Comparison of ENCODE assay signal across 8 mouse cellular contexts in the genomic region with DNA sequence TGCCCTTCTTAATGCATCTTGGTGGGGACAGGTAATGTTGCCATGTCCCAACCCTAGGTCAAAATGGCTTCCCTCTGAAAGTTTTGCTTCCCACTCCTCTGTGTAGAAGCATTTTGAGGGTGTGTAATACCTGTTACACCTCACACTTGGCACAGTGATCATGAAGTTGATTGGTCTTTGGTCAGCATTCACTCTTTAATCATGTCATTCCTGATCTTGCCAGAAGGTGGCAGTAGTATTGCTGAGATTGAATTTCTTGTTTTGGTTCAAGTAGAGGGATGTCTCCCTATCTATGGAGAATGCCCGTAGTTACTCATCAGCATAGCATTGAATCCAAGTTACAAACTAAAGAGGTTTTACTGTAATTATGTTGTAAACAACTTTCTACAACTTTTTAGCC.
DNase-seq lines count a peak whose midpoint lies in the region; ATAC-seq and TF ChIP-seq lines count a peak whose summit lies in the region.

No protein-coding gene starts in this region.

- H3K4me3 ChIP-seq in embryonic facial prominence, embryonic 11.5 days (ENCODE audit: low read depth, low read length): no peak overlapping the region
- H3K4me3 ChIP-seq in embryonic facial prominence, embryonic 10.5 days: no peak overlapping the region
- H3K4me3 ChIP-seq in liver, embryonic 14.5 days (ENCODE audit: insufficient read depth in 1 of 2, low read depth in 2 of 2, low read length in 2 of 2): no peak overlapping the region
- H3K4me3 ChIP-seq in liver, embryonic 11.5 days (ENCODE audit: low read depth, low read length): no peak overlapping the region

- H3K9me3 ChIP-seq in embryonic facial prominence, embryonic 11.5 days (replicated peaks; ENCODE audit: control insufficient read depth, low read length): no peaks in the 10 kb centered on the region
- no peaks in the 10 kb centered on the region for H3K9me3 ChIP-seq in embryonic facial prominence, embryonic 10.5 days
- no peaks in the 10 kb centered on the region for H3K9me3 ChIP-seq in liver, embryonic 14.5 days (ENCODE audit: control insufficient read depth, low read length)
- H3K9me3 ChIP-seq in liver, embryonic 11.5 days (ENCODE audit: control insufficient read depth, low read length): no peaks in the 10 kb centered on the region

- TF ChIP-seq CTCF in liver, embryonic 14.5 days (IDR thresholded peaks at IDR 0.05; ENCODE audit: low read depth): peak; percentile 63

- no peak overlapping the region for H3K4me2 ChIP-seq in embryonic facial prominence, embryonic 11.5 days (ENCODE audit: low read depth, low read length)
- no peak overlapping the region for H3K4me2 ChIP-seq in liver, embryonic 14.5 days (ENCODE audit: low read depth)
- H3K4me2 ChIP-seq in liver, embryonic 11.5 days: no peak overlapping the region

- H3K36me3 ChIP-seq in embryonic facial prominence, embryonic 11.5 days (replicated peaks; ENCODE audit: control insufficient read depth, insufficient read depth, low read depth, low read length): no peaks in the 10 kb centered on the region
- H3K36me3 ChIP-seq in embryonic facial prominence, embryonic 10.5 days (replicated peaks): no peaks in the 10 kb centered on the region
- H3K36me3 ChIP-seq in liver, embryonic 14.5 days (replicated peaks; ENCODE audit: control insufficient read depth, insufficient read depth, low read depth): no peaks in the 10 kb centered on the region
- H3K36me3 ChIP-seq in liver, embryonic 11.5 days (ENCODE audit: control insufficient read depth, insufficient read depth, low read length): no peaks in the 10 kb centered on the region

- H3K27me3 ChIP-seq in embryonic facial prominence, embryonic 11.5 days (ENCODE audit: control insufficient read depth, insufficient read depth, low read length): no peaks in the 10 kb centered on the region
- no peaks in the 10 kb centered on the region for H3K27me3 ChIP-seq in embryonic facial prominence, embryonic 10.5 days (replicated peaks; ENCODE audit: low read depth, poor library complexity, severe bottlenecking)
- H3K27me3 ChIP-seq in liver, embryonic 14.5 days (ENCODE audit: control insufficient read depth, insufficient read depth, low read length): no peaks in the 10 kb centered on the region
- no peaks in the 10 kb centered on the region for H3K27me3 ChIP-seq in liver, embryonic 11.5 days (replicated peaks; ENCODE audit: control insufficient read depth, insufficient read depth, low read length)

- H3K27ac ChIP-seq in embryonic facial prominence, embryonic 11.5 days (replicated peaks; ENCODE audit: low read depth, low read length): no peak overlapping the region
- no peak overlapping the region for H3K27ac ChIP-seq in embryonic facial prominence, embryonic 10.5 days (replicated peaks)
- H3K27ac ChIP-seq in liver, embryonic 14.5 days: no peak overlapping the region
- H3K27ac ChIP-seq in liver, embryonic 11.5 days (ENCODE audit: low read depth, low read length): no peak overlapping the region

- H3K9ac ChIP-seq in embryonic facial prominence, embryonic 11.5 days (replicated peaks; ENCODE audit: low read length): no peak overlapping the region
- H3K9ac ChIP-seq in liver, embryonic 14.5 days (replicated peaks): no peak overlapping the region
- H3K9ac ChIP-seq in liver, embryonic 11.5 days (ENCODE audit: low read depth, low read length): no peak overlapping the region

- H3K4me1 ChIP-seq in embryonic facial prominence, embryonic 11.5 days (ENCODE audit: control insufficient read depth, insufficient read depth, low read length): no peaks in the 10 kb centered on the region
- H3K4me1 ChIP-seq in embryonic facial prominence, embryonic 10.5 days: no peaks in the 10 kb centered on the region; the same call in 1 of the 2 replicates
- no peaks in the 10 kb centered on the region for H3K4me1 ChIP-seq in liver, embryonic 14.5 days (replicated peaks; ENCODE audit: control insufficient read depth in 2 of 2, insufficient read depth in 2 of 2, low read length in 1 of 2)
- H3K4me1 ChIP-seq in liver, embryonic 11.5 days (replicated peaks; ENCODE audit: control insufficient read depth, insufficient read depth, low read length): no peaks in the 10 kb centered on the region

- peak; percentile 75 for DNase-seq in embryonic facial prominence, embryonic 11.5 days (ENCODE audit: low spot score)
- DNase-seq in embryonic facial prominence, embryonic 10.5 days (ENCODE audit: low spot score): no peak
- DNase-seq in liver, embryonic 14.5 days (ENCODE audit: low read depth in 3 of 3, low spot score in 3 of 3): peak in 2 of 3 experiments; percentile 3 to 19
- no peak for DNase-seq in liver, embryonic 11.5 days (ENCODE audit: low spot score)
- DNase-seq in c-Kit-positive CD71-negative TER-119-negative erythroid progenitor cells, embryonic 14.5 days (ENCODE audit: low read depth): peak; percentile 38
- DNase-seq in lung, postnatal 36 days: peak; percentile 75
- no peak for DNase-seq in spleen, postnatal 10 days (ENCODE audit: low spot score in 2 of 2)

- no peak for TF ChIP-seq EP300 in liver, embryonic 14.5 days (IDR thresholded peaks at IDR 0.05; ENCODE audit: low read depth)

- WGBS in embryonic facial prominence, embryonic 11.5 days: 38% methylated on average over 1 of the region's 1 CpGs
- 33% methylated on average over 1 of the region's 1 CpGs for WGBS in embryonic facial prominence, embryonic 10.5 days
- 16% methylated on average over 1 of the region's 1 CpGs for WGBS in liver, embryonic 14.5 days (ENCODE audit: insufficient replicate concordance)
- 17% methylated on average over 1 of the region's 1 CpGs for WGBS in liver, embryonic 11.5 days

- ATAC-seq in embryonic facial prominence, embryonic 11.5 days (replicated peaks; ENCODE audit: insufficient number of reproducible peaks, low FRiP score, low TSS enrichment, low read depth): no peak
- ATAC-seq in liver, embryonic 14.5 days (ENCODE audit: insufficient read depth): no peak
- no peak for ATAC-seq in liver, embryonic 11.5 days (replicated peaks; ENCODE audit: low FRiP score)
- peak; percentile 66 for ATAC-seq in granulocyte monocyte progenitor cell, adult 5-6 weeks (replicated peaks; ENCODE audit: poor library complexity, severe bottlenecking)

Comparison
In these comparisons a context has a peak if more than half of its experiments do, and no peak if none do; other contexts are left out.
1. DNase-seq: peak in embryonic facial prominence, embryonic 11.5 days (single experiment), liver, embryonic 14.5 days (2 of 3), c-Kit-positive CD71-negative TER-119-negative erythroid progenitor cells, embryonic 14.5 days (single experiment) and lung, postnatal 36 days (single experiment); none in embryonic facial prominence, embryonic 10.5 days (single experiment), liver, embryonic 11.5 days (single experiment) and spleen, postnatal 10 days (0 of 2).